Mouse (Mus musculus) cerebellum, adult (tissue): ENCODE measurements at regions not wholly inside any gene's neighbourhood (a gene's known extent, or its start where the extent isn't known, plus 50 kb on each side); places are given as distances from the start of the nearest gene placed in this dataset.
A peak's percentile ranks its signal among the peaks of the same experiment; 100 is the strongest.
"Not testable (repeated sequence)": the region's sequence is repeated elsewhere in the genome, so short reads cannot be mapped to it uniquely, and the experiment has no call there.

Source experiments
- ATAC-seq: cut with Nextera tagmentation; 2 replicates; pipeline ENCODE4 v1.9.2; 2017; ENCODE audit warnings: mild to moderate bottlenecking, moderate library complexity, mixed read lengths; ENCODE audit not compliant: insufficient number of reproducible peaks, low FRiP score, low TSS enrichment

DNA sequence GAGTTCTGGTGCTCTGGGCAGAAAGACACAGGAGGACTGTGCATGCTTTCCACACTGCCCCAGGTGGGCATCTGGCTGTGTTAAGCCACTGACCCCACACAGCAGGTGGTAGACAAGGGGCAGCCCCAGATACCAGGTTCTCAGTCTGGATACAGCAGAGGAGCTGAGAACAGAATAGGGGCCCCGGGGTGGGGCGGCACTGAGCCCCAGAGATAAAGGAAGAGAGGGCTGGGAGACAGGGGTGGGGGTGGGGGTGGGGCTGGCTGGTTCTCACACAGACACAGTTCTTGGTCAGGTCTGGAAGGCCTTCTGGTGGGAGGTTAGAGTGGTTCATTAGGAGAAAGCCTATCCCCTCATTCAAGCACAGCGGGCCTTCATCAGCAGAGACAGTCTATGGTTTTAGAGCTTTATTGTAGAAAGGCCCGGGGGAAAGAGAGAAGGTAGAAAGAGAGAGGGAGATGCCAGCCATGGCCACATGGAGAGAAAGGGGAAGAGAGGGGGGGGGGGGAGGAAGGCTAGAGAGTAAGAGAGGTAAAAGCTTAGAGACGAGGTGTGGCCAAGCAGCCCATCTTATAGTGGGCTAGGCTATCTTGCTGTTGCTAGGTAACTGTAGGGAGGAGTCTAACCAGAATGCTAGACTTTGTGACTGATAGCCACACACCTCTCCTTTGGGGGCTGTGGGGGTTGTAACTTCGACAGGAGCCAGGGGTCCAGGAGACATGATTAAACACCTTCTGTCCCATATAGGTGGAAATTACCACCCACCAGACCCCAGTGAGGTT, 1403.1 kb downstream of the Zfp704 start:
- no peak for ATAC-seq

DNA sequence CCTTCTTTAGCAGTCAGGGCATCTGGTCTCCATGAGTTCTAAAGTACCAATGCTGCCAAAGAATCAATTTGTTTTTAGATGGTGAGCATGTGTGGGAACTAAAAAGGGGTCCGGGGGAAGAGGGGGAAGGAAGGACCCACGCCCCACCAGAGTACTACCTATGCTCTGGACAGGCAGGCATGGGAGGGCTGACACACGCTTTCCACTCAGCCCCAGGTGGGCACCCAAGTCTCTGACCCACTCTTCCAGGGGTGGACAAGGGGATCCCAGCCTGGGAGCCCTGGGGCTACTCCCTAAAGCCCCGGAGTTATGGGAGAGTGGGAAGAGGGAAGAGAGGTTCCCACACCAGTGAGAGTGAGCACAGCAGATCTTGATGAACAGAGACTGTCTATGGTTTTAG, 1446.9 kb downstream of the Zfp704 start:
- ATAC-seq = no peak

DNA sequence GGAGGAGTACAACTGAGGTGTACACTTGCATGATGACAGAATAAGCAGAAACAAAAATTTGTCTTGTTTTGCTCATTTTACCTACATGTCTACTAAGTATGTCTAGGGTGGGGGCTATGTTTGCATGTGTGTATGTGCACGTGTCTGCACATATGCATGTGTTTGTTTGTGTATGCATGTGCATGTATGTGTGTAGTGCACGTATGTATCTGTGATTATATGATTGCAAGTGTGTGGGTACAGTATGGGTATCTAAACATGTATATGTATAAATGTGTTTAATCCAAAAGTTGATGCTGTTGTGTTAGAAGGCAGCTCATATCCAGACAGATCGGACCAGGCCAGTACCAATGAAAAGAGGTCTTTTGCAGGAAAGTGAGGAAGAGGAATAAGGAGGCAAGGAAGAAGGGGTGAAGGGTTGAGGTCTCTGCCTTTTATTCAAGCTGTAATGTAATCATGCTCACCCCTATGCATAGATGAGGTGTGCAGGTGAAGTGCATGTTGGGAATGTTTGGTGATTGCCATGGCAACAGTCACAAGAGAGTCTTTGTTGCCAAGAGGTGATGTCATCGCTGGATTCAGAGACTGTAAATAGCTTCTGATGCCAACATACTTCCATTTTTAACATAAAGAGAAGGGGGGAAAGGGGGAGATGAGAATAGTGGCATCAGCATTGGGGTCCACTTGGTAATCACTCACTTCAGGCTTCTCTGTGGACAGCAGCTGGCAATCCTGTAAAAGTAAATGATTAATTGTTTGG, 1447.7 kb downstream of the Zfp704 start:
- ATAC-seq = no peak

DNA sequence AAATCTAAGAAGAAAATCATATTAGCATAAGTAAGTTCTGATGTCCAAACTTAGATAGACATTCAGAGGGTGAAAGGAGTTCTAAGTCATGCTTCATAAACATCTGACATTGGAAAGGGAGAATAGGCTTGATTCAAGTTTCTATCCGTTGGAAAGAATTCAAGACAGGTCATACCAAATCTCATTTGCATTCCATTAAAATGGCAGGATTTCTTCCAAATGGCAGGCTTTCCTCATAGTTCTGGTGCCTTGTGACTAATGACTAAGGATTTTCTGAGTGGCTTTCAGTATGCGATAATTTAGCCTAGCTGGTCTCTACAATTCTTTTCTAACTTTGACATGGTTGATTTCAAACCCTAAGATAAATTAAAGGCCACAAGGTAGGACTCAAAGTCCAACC, 1466.9 kb downstream of the Zfp704 start:
- no peak for ATAC-seq

DNA sequence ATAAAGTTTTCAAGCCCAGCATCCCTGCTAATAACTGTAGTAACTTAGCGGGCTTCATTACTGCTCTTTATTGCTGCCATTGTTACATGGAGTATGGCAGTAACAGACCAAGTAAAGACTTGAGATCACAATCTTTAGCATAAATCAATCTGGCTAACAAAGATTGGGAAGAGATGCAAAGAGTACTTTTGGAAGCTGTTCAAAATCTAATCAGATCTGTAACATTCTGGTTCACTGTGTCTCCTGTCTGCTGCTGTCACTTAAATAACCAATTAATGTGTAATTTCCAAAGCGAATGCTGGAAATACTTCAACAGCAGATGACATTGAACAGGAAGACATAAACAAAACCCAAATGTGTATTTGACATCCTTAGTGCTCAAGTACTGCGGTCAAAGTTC, 1467.7 kb downstream of the Zfp704 start:
- no peak for ATAC-seq

DNA sequence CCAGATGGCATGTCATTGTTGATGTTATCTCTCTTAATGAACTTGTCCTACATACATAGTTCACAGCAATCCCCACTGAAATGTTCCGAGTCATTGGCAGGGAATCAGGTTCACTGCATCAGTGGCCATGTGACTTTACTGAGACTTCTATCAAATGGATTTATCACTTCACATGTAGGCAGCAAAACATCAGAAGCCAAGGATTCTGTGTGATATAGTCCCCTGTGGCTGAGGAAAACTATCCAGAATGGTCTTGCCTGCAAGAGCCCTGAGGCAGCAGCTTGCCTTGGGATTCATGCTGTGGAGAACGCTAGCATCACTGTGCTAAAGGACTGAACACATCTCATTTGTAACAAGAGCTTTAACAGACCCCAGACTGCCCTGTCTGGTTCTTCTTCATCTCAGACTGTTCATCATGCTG, 1468.2 kb downstream of the Zfp704 start:
- ATAC-seq = peak; percentile 49; the same call in 1 of the 2 replicates

DNA sequence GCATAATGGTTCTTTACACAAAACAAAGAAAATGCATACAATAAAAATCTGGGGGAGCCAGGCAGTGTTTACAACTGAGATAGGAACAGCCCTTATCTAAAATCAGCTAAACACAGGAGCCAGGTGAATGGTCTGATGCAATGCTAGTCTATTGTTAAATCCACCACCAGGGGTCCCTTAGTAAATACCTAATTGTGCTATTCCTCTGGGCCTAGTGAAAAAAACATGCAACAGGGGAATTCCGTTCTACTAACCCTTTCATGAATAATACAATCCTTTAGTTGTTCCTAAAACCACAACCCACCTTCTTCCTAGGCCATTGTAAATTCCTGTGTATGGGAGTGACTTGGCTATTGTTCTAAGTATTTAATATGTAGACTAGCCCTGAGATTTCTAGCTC, 1486.2 kb downstream of the Zfp704 start:
- ATAC-seq = not testable (repeated sequence)

DNA sequence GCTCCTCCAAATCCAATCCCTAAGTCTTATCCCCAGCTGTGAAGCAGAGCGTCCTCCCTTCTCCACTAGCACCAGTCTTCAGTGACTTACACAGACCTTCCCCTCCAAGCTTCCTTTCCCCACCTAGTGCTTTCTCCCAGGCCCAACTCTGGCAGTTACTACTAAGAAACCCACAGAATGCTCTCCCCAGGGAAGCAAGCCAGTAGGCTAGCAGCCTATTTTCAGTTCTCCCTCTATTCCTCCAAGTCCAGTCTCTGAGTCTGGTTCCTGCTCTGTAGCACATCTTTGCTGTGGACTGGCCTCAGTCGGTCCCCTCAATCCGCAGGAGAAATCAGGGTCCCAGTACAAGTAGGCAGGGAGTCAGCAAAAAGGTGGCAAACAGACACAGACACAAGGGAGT, 1486.7 kb downstream of the Zfp704 start:
- no peak for ATAC-seq

DNA sequence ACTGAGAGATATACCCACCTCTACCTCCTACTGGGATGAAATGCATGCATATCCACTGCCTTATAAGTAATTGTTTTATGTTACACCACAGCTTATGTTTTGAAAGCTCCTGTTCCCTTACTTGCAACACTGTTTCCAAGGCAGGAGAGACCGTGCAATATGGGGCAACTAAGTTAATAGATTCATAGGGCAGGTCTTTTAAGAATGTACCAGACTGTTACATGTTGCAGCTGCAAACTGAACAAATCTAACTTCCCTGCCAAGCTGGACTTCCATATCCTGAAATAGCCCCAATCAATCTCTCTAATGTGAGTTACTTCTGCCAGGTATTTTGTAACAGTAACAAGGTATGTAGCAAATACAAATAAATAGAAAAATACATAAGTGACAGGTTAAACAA, 1478.0 kb upstream of the 1700008P02Rik start:
- ATAC-seq = no peak

DNA sequence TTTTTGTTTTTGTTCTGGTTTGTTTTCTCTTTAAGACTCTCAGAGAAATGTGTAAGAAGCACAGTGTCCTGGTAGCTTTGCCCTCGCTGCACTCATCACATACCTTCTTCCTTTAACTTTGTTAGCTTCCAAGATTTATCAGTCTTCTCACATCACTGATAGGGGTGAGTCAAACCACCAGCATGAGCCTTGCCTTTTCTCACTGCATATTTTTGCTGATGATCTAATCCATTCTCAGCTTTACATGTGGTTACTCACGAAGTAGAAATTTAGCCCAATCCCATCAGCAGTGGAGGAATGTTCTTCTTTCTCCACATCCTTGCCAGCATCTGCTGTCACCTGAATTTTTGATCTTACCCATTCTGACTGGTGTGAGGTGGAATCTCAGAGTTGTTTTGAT, 1464.5 kb upstream of the 1700008P02Rik start:
- no peak for ATAC-seq

DNA sequence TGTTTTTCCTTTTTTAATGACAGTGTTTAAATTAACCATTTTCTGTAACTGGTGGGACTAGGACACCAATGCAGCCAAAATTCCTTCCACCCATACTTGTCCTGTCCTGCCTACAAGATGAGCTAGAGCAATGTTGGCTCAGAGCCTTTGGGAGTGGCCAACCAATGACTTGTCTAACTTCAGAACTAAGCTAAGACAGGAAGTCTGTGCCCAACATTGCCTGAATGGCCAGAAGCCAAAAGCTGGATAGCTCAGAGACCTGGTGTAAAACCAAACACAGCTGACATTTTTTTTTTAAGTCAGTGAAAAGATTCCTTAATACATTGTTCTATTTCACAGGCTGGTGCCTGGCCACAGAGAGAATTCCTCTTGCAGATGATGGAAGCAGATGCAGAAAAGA, 1433.5 kb upstream of the 1700008P02Rik start:
- ATAC-seq = no peak

DNA sequence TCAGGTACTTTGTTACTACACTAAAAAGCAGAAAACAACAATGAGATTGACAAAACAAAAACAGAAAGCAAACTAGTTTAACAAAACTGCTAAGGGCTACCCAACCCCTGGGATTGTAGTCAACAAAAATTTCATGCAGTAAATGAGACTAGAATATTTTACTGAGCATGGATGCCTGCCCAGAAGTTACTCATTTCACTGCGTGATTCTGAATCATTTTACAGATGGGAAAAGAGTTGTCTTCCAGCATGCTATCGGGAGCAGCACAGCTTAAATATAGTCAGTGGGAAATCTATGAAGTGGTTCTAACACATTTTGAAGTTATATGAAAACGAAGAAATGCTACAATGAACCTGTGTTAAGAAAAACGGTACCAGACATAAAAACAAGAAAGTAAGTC, 1430.9 kb upstream of the 1700008P02Rik start:
- ATAC-seq = no peak

DNA sequence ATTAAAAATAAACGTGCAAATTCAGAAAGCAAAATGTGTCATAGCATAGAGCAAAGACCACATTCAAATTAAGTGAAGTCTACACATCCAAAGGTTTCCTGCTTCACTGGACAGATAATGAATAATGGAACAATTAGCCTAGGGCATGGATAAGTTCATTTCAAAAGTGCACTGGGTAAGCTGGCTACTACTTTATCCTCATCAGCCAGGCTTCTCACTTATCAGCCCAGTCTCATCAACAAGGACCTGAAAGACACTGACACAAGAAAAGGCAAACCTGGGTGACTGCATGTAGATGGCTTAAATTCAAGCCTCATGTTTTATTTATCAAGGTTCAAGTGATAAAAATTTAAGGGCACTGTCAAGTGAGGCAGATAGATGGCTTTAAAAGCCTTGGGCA, 1429.5 kb upstream of the 1700008P02Rik start:
- no peak for ATAC-seq

DNA sequence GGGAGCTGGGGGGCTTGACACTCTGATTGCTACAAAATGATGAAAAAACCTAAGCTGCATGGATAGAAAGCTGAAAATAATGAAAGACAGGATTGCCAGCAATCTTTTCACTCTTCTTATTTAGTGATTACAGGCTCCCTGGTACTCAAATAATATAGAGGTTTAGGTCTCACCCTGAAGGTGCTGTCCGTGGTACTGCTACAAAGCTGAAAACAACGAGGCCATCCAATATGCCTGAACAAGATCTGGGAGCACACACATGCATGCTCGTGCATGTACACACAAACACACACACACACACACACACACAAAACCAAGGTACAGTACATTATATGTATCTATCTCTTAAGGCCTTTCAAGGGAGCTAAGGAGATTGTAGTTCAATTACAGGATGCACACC, 1426.1 kb upstream of the 1700008P02Rik start:
- no peak for ATAC-seq

DNA sequence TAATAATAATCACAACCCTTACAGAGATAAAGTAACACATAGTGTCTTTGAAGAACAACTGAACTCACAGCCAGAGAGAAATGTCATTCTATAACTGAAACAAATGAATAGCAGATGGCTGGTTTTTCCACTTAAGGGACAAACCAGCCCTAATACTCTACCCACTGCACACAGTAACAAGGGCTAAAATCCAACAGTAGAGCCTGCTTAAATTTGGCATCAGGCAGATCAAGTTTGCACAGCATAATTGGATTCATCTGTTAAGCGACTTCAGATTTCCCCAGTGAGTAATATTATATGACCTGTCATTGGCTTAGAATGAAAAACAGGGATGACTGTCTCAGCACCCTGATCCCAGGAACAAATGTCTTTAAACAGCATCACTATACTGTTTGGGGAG, 1416.5 kb upstream of the 1700008P02Rik start:
- no peak for ATAC-seq

DNA sequence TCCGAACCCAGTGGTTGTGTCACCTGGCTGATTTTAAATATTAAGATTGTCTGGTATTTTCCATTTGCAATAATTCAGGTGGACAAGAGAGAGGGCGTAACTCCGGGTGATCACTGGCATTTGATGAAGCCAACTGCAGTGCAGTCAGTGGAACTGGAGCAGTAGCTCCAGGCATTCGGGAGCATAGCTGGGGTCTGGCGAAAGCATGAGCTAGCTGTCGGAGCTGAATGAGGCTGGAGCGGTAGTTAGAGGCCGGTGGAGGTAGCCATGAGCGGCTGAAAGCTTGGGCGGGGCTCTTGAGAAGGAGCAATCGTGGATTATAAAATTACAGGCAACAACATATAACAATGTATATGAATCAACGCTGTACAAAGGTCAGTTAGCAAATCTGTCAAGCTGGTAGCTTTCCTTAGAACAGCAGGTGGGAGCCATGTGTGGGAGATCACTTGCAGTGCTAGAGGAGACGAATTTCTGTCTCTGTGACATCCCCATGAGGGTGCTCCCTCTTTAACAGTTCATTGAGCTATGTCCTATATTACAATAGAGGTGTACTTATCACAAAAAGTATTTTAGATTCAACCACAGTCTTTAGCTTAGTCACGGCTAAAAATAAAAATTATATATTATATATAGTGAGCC, 1415.0 kb upstream of the 1700008P02Rik start:
- ATAC-seq = peak; percentile 26; the same call in 1 of the 2 replicates

DNA sequence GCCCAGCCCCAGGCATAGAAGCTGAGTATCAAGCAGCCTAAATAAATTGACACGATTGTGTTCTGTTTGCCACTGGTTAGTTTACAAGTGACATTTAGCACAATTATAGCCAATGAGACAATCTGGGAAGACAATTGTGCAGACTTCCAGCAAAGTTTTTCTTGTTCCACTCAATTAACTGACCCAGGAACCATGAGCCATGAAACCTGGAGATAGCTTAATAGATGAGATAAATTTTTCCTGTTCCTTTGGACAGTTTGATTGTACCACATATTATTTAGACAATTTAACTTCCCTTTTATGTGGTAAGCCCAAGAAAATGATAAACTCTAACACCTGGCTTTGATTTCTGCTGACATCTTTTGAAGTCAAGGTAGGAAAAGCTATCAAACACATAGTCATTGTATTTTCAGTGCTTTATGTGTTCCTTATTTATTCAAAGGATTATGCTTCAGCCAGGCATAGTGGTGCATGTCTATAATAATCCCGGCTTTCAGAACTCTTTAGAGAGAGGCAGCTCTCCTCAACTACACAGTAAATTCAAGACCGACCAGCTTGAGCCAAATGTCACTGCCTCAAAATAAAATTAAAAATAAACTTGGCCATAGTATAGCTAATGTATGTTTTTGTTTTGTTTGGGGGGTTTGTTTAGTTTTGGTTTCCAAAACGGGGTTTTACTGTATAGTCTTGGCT, 1406.2 kb upstream of the 1700008P02Rik start:
- no peak for ATAC-seq

DNA sequence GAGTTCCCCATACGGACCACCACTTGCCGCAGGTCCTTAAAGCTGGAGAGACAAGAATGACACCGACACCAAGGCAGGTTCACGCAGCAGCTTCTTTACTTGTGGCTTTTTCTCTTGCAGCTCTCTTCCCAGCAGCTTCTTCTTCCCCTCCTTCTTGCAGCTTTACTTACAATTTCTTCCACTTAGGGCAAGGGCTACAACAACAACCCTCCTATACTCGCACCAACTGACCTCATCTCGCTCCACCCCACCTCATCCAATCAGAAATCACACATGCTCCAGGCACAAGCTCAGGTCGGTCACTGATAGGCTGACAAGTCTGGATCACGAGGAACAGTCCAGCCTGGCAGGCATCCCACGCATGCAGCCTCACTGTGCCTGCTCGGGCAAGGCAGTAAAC, 1402.4 kb upstream of the 1700008P02Rik start:
- ATAC-seq = no peak

DNA sequence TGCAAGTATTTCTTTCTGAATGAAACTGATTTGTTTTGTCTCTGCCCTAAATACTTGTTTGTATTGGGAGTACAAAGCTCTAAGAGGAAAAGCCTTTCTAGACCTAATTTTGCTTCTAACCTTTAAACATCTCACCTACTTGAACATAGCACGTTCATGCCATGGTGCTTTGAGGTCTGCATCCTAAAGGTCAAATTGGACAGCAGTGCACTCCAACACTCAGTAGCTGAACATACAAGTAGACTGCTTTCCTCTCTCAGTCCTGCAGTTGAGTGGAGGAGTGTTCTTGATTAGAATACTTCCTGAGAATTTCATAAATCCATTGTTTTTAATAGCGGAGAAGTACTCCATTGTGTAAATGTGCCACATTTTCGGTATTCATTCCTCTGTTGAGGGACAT, 1397.2 kb upstream of the 1700008P02Rik start:
- ATAC-seq = no peak

DNA sequence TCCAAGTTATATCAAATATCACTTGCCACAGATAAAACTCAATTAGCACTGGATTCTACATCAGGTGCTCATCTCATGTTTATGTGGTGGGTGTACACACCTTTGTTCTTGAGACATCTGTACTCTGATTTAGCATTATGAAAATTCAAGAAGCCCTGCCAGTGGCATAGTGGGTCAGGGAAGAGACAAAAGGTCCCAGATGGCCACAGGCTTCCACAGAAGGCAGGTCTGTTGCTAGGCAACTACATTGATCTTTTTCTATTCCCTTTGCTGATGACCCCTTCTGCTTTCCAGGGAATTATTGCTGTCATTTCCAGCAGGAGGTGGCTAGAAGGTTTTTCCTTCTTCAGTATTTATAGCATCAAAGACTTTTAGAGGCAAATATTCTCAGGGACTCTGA, 1396.7 kb upstream of the 1700008P02Rik start:
- no peak for ATAC-seq

DNA sequence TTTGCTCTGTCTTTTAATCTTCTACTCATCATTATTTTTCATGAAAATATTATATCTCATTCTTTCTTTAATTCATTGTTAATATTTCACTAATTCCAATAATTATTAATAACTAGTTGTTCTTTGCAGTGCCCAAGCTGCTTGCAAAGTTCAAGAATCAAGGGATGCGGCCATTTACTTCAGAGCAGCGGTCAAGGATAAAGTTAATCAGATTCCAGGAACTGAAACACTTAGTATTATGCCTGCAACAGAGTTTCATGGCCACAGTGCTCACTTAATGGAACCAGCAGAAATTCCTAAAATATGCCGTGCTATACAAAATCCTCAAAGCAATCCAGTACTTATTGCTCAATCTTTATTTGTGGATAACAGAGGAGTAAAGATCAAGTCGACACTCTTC, 1389.7 kb upstream of the 1700008P02Rik start:
- no peak for ATAC-seq
